Mouse (Mus musculus): ENCODE results near the gene Stk39. TPM values are rescaled to one million over a fixed set of nuclear protein-coding genes. Genes with fewer than 3 reads are reported as not detected.
A peak's percentile ranks its signal among the peaks of the same experiment; 100 is the strongest.

The Stk39 gene
- polyA plus RNA-seq, 1 experiment from 2014 or later = 39.0 TPM

DNA sequence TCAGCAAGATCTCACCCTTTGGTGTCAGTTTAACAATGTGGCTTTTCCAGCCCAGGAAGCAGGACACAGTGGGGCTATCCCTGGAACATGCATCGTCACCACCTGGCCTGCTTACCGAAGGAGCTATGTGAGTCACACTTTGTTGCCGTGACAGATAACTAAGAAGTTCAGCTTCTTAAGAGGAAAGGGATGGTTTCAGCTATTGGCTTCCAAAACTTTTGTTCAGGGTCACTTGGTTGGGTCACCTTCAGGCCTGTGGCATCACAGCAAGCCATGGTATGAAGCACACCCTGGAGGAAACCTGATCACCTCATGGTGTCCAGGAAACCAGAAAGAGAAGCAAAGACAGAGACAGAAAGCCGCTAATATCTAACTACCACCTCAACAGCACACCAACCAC lies 128.3 kb downstream of the Stk39 start:
- WGBS = 89% methylated on average over 4 of the region's 4 CpGs
- Histone ChIP-seq H3K4me3 (replicated peaks; ENCODE audit: low read depth, low read length) (no peak overlapping the region), H3K4me1 (ENCODE audit: control insufficient read depth, insufficient read depth, low read length) (no peaks in the 10 kb centered on the region), H3K9me3 (ENCODE audit: control insufficient read depth, low read length) (no peaks in the 10 kb centered on the region), H3K4me2 (ENCODE audit: low read length) (no peak overlapping the region), H3K36me3 (ENCODE audit: control insufficient read depth, insufficient read depth, low read length) (no peaks in the 10 kb centered on the region), H3K9ac (replicated peaks; ENCODE audit: low read length) (no peak overlapping the region), H3K27ac (replicated peaks; ENCODE audit: low read depth, low read length) (no peak overlapping the region), H3K27me3 (ENCODE audit: control insufficient read depth, insufficient read depth, low read length) (no peaks in the 10 kb centered on the region)
- no peak for DNase-seq
- no peak for ATAC-seq (ENCODE audit: low FRiP score, low TSS enrichment)

DNA sequence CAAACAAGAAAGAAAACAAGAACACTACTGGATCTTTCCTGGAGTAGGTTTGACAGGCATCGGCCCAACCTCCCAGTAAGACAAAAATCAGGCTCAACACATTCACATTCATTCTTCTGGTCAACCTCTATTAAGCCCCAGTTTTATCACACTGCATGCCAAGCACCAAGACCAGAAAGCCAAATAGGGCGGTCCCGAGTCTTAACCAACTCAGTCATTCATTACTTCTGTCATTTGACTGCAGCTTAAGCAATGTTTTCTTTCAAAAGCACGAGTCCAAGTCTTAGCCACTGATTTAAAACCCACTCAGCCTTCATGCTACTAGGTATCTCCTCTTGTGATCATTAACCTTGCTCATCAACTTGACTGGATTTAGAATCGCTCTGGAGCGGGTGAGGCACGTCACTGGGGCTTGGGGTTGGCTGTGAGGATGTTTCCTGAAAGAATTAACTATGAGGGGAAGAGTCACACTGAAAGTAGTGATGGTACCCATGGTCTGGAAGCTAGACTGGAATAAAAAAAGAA lies 129.9 kb downstream of the Stk39 start:
- 96% methylated on average over 7 of the region's 7 CpGs for WGBS

DNA sequence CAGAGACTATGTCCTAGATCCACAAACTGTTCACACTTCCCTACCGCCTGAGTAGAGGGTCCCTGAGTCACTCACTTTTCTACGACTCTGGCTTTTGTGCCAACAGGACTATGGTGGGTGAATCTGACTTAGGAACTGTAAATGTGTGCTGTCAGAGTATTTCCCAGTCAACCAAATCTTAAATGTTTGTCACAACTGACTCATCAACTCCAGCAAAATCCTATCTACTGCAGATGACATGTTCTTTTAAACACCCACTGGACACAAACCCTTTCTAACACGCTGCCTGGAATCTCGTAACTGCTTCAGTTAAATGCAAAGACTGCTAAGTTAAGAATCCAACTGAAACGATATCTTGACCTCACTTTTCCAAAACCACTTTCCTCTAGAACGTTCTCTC lies 135.2 kb downstream of the Stk39 start:
- WGBS = 92% methylated on average over 6 of the region's 6 CpGs
- H3K4me1 ChIP-seq (ENCODE audit: control insufficient read depth, insufficient read depth, low read length) = 0 out of 2 replicates have a peak, but pooled peaks cover 4% of the 10 kb centered on the region
- H3K27me3 ChIP-seq (ENCODE audit: control insufficient read depth, insufficient read depth, low read length) = no peaks in the 10 kb centered on the region
- ATAC-seq (ENCODE audit: low FRiP score, low TSS enrichment) (no peak), DNase-seq (no peak)
- H3K27ac ChIP-seq (replicated peaks; ENCODE audit: low read depth, low read length) = no peak overlapping the region
- H3K4me3 ChIP-seq (replicated peaks; ENCODE audit: low read depth, low read length) = no peak overlapping the region
- no peak overlapping the region for H3K4me2 ChIP-seq (ENCODE audit: low read length)
- H3K9ac ChIP-seq (replicated peaks; ENCODE audit: low read length) = no peak overlapping the region
- no peaks in the 10 kb centered on the region for H3K36me3 ChIP-seq (ENCODE audit: control insufficient read depth, insufficient read depth, low read length)
- no peaks in the 10 kb centered on the region for H3K9me3 ChIP-seq (ENCODE audit: control insufficient read depth, low read length)

More for the DNA sequence above, 129.9 kb downstream of the Stk39 start:
- no peaks in the 10 kb centered on the region for H3K27me3 ChIP-seq (ENCODE audit: control insufficient read depth, insufficient read depth, low read length)
- no peak overlapping the region for H3K4me3 ChIP-seq (replicated peaks; ENCODE audit: low read depth, low read length)
- no peaks in the 10 kb centered on the region for H3K4me1 ChIP-seq (ENCODE audit: control insufficient read depth, insufficient read depth, low read length)
- H3K36me3 ChIP-seq (ENCODE audit: control insufficient read depth, insufficient read depth, low read length) = no peaks in the 10 kb centered on the region
- H3K4me2 ChIP-seq (ENCODE audit: low read length) = no peak overlapping the region
- H3K27ac ChIP-seq (replicated peaks; ENCODE audit: low read depth, low read length) = no peak overlapping the region
- DNase-seq (no peak), ATAC-seq (ENCODE audit: low FRiP score, low TSS enrichment) (no peak)
- no peaks in the 10 kb centered on the region for H3K9me3 ChIP-seq (ENCODE audit: control insufficient read depth, low read length)
- no peak overlapping the region for H3K9ac ChIP-seq (replicated peaks; ENCODE audit: low read length)

DNA sequence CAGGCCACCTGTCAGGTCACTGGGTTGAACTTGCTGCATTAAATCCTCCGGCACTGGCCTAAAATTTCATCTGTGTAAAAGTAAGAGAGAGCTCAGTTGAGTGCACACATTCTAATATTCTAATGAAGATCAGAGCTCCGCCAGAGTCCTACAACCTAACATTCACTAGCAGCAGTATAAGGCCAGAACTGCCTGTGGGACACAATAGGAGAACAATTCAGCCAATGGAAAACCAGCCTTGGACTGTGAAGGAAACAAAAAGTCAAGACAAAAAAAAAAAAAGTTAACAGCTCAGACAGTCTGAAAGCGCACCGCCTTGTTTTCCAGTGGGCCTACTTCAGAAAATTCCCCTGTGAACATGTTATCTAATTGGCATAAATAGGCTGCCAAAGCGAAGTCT lies 137.1 kb downstream of the Stk39 start:
- Histone ChIP-seq H3K36me3 (ENCODE audit: control insufficient read depth, insufficient read depth, low read length) (no peaks in the 10 kb centered on the region), H3K4me1 (ENCODE audit: control insufficient read depth, insufficient read depth, low read length) (0 out of 2 replicates have a peak, but pooled peaks cover 4% of the 10 kb centered on the region)

DNA sequence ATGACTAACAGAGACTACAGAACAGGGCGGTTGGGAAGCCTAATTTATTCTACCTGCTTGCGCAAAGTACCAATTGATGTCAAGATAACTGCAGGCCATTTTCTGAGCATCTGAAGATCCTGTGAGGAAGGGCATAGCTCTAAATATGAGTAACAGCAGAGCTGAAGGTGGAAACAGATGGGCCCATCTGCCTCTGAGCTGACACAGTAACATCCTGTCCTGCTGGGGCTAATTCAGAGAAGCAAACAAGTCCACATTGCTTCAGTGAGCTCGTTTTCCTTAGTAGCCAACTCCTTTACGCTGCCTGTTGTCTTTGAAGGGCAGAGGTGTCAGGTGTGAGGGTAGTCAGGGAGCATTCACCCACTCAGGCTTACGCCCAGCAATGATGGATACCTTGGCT lies 146.8 kb downstream of the Stk39 start:
- WGBS = 87% methylated on average over 5 of the region's 5 CpGs
- H3K9me3 ChIP-seq (ENCODE audit: control insufficient read depth, low read length) = no peaks in the 10 kb centered on the region
- ATAC-seq (ENCODE audit: low FRiP score, low TSS enrichment) (no peak), DNase-seq (no peak)
- no peak overlapping the region for H3K9ac ChIP-seq (replicated peaks; ENCODE audit: low read length)
- peaks cover 15% of the 10 kb centered on the region for H3K4me1 ChIP-seq (ENCODE audit: control insufficient read depth, insufficient read depth, low read length)
- H3K27ac ChIP-seq (replicated peaks; ENCODE audit: low read depth, low read length) = no peak overlapping the region
- H3K4me3 ChIP-seq (replicated peaks; ENCODE audit: low read depth, low read length) = no peak overlapping the region
- no peak overlapping the region for H3K4me2 ChIP-seq (ENCODE audit: low read length)
- no peaks in the 10 kb centered on the region for H3K36me3 ChIP-seq (ENCODE audit: control insufficient read depth, insufficient read depth, low read length)
- no peaks in the 10 kb centered on the region for H3K27me3 ChIP-seq (ENCODE audit: control insufficient read depth, insufficient read depth, low read length)

More for the DNA sequence above, 137.1 kb downstream of the Stk39 start:
- Histone ChIP-seq H3K4me3 (replicated peaks; ENCODE audit: low read depth, low read length) (no peak overlapping the region), H3K4me2 (ENCODE audit: low read length) (no peak overlapping the region), H3K9ac (replicated peaks; ENCODE audit: low read length) (no peak overlapping the region), H3K27ac (replicated peaks; ENCODE audit: low read depth, low read length) (no peak overlapping the region; the same call in 1 of the 2 replicates), H3K27me3 (ENCODE audit: control insufficient read depth, insufficient read depth, low read length) (no peaks in the 10 kb centered on the region), H3K9me3 (ENCODE audit: control insufficient read depth, low read length) (no peaks in the 10 kb centered on the region)
- WGBS = 42% methylated on average over 5 of the region's 5 CpGs
- DNase-seq (no peak), ATAC-seq (ENCODE audit: low FRiP score, low TSS enrichment) (no peak)

DNA sequence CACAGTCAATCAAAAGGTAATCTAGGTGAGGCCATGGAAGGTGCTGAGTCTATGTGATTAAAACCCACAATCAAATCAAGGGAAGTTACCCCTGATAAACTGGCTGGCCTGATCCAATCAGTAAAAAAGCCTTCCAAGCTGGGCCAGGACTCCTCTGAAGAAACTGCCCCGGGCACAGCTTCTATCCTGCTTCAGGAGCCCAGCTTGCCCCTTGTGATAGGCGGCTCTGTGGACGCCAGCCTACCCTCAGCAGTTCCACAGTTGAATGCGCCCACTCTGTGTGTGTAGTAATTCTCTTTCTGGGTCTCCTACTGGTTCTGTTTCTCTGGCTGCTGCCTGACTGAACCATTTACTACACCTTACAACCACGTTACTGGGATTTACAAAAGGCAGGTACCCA lies 150.8 kb downstream of the Stk39 start:
- Histone ChIP-seq H3K9ac (replicated peaks; ENCODE audit: low read length) (peak overlapping the region; percentile 1; the same call in 1 of the 2 replicates), H3K36me3 (ENCODE audit: control insufficient read depth, insufficient read depth, low read length) (no peaks in the 10 kb centered on the region), H3K4me3 (replicated peaks; ENCODE audit: low read depth, low read length) (no peak overlapping the region), H3K27ac (replicated peaks; ENCODE audit: low read depth, low read length) (peak overlapping the region; percentile 55), H3K4me1 (ENCODE audit: control insufficient read depth, insufficient read depth, low read length) (peaks cover 26% of the 10 kb centered on the region), H3K27me3 (ENCODE audit: control insufficient read depth, insufficient read depth, low read length) (no peaks in the 10 kb centered on the region), H3K4me2 (ENCODE audit: low read length) (peak overlapping the region; percentile 31), H3K9me3 (ENCODE audit: control insufficient read depth, low read length) (no peaks in the 10 kb centered on the region)
- ATAC-seq (ENCODE audit: low FRiP score, low TSS enrichment) (no peak; the same call in 1 of the 2 replicates), DNase-seq (peak; percentile 29)
- 65% methylated on average over 5 of the region's 5 CpGs for WGBS

DNA sequence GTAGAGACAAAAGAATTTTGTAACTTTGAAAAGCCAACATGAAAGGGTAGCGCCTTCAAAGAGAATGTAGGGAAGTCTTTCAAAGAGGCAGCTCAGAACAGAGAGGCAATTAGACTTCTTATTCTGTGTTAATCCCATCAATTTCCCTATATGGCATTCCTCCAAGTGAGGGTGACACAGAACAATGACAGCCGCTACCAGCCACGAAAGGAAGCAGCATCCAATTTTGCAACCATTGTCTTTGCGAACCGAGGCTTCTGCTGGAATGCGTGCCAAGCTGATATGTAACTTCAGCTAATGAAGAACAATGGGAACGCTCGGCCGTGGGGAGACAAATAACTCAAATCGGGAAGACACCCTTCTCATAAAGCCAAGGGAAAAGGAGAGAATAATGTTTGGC lies 151.4 kb downstream of the Stk39 start:
- H3K4me1 ChIP-seq (ENCODE audit: control insufficient read depth, insufficient read depth, low read length) = peaks cover 28% of the 10 kb centered on the region
- H3K27ac ChIP-seq (replicated peaks; ENCODE audit: low read depth, low read length) = peak overlapping the region; percentile 55
- H3K4me2 ChIP-seq (ENCODE audit: low read length) = peak overlapping the region; percentile 31
- H3K27me3 ChIP-seq (ENCODE audit: control insufficient read depth, insufficient read depth, low read length) = no peaks in the 10 kb centered on the region
- peak overlapping the region; percentile 1; the same call in 1 of the 2 replicates for H3K9ac ChIP-seq (replicated peaks; ENCODE audit: low read length)
- DNase-seq = peak; percentile 76
- no peaks in the 10 kb centered on the region for H3K9me3 ChIP-seq (ENCODE audit: control insufficient read depth, low read length)
- no peaks in the 10 kb centered on the region for H3K36me3 ChIP-seq (ENCODE audit: control insufficient read depth, insufficient read depth, low read length)
- WGBS = 8% methylated on average over 10 of the region's 10 CpGs
- peak; percentile 59; the same call in 1 of the 2 replicates for ATAC-seq (ENCODE audit: low FRiP score, low TSS enrichment)
- H3K4me3 ChIP-seq (replicated peaks; ENCODE audit: low read depth, low read length) = no peak overlapping the region

DNA sequence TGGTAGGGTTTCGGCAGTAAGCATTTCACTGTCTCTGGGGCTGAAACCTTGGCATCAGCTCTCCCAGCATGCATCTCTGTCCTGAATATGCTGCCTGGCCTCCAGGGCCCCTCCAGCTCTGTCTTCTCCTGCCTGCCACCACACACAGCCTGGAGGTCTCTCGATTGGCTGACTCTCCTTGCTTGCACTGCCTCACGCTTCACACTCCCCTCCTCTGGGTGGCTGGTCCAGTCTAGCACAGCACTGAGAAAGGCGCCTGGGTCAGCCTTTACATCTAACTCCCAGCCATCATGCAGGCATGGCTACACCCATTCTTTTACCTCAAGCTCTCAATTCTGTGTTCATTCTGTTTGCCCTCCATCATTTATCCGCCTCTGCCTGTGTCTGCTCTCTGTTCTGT lies 153.6 kb downstream of the Stk39 start:
- WGBS = 67% methylated on average over 5 of the region's 5 CpGs
- H3K9ac ChIP-seq (replicated peaks; ENCODE audit: low read length) = no peak overlapping the region
- no peaks in the 10 kb centered on the region for H3K36me3 ChIP-seq (ENCODE audit: control insufficient read depth, insufficient read depth, low read length)
- H3K9me3 ChIP-seq (ENCODE audit: control insufficient read depth, low read length) = no peaks in the 10 kb centered on the region
- no peak overlapping the region for H3K4me3 ChIP-seq (replicated peaks; ENCODE audit: low read depth, low read length)
- no peak overlapping the region for H3K27ac ChIP-seq (replicated peaks; ENCODE audit: low read depth, low read length)
- no peak overlapping the region for H3K4me2 ChIP-seq (ENCODE audit: low read length)
- ATAC-seq (ENCODE audit: low FRiP score, low TSS enrichment) = no peak
- peaks cover 29% of the 10 kb centered on the region for H3K4me1 ChIP-seq (ENCODE audit: control insufficient read depth, insufficient read depth, low read length)
- no peaks in the 10 kb centered on the region for H3K27me3 ChIP-seq (ENCODE audit: control insufficient read depth, insufficient read depth, low read length)
- no peak for DNase-seq

DNA sequence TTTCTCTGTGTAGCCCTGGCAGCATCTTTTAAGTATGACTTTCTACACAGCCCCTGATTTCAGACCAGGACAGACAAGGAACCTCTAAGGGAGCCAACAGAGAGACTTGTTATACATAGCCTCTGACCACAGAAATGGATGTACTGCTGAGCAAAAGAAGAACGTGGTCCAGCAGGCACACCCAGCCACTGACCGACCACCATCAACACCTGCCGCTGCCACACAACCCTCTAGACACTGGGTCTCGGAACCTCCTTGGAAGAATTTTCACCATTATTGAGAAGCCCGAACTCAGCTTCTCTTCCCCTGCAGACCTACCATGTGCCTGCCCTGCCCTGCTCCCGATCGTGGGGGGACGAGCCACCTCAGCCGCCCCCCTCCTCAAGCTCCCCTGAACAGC lies 154.2 kb downstream of the Stk39 start:
- H3K9ac ChIP-seq (replicated peaks; ENCODE audit: low read length) = no peak overlapping the region
- 94% methylated on average over 9 of the region's 9 CpGs for WGBS
- ATAC-seq (ENCODE audit: low FRiP score, low TSS enrichment) = no peak

More for the DNA sequence above, 154.2 kb downstream of the Stk39 start:
- Histone ChIP-seq H3K27me3 (ENCODE audit: control insufficient read depth, insufficient read depth, low read length) (no peaks in the 10 kb centered on the region), H3K9me3 (ENCODE audit: control insufficient read depth, low read length) (no peaks in the 10 kb centered on the region), H3K36me3 (ENCODE audit: control insufficient read depth, insufficient read depth, low read length) (no peaks in the 10 kb centered on the region), H3K27ac (replicated peaks; ENCODE audit: low read depth, low read length) (no peak overlapping the region), H3K4me2 (ENCODE audit: low read length) (no peak overlapping the region), H3K4me1 (ENCODE audit: control insufficient read depth, insufficient read depth, low read length) (peaks cover 29% of the 10 kb centered on the region), H3K4me3 (replicated peaks; ENCODE audit: low read depth, low read length) (no peak overlapping the region)
- DNase-seq = no peak

Data from midbrain, embryonic 14.5 days (tissue).